Mouse (Mus musculus): ENCODE measurements at regions not wholly inside any gene's neighbourhood (a gene's known extent, or its start where the extent isn't known, plus 50 kb on each side); places are given as distances from the start of the nearest gene placed in this dataset.
A peak's percentile ranks its signal among the peaks of the same experiment; 100 is the strongest.

- H3K27me3 ChIP-seq = no peaks in the 10 kb centered on the region
- H3K4me2 ChIP-seq (replicated peaks) = no peak overlapping the region
- H3K4me1 ChIP-seq = no peaks in the 10 kb centered on the region
- no peak overlapping the region for H3K4me3 ChIP-seq
- H3K9ac ChIP-seq = no peak overlapping the region
- no peaks in the 10 kb centered on the region for H3K36me3 ChIP-seq
- no peak overlapping the region for H3K27ac ChIP-seq
- ATAC-seq (ENCODE audit: low FRiP score, low read depth) = no peak
- no peaks in the 10 kb centered on the region for H3K9me3 ChIP-seq
Measured at GRCm38 (mm10) chr10:15399964-15400363, 682.0 kb upstream of the Gje1 start.

DNA sequence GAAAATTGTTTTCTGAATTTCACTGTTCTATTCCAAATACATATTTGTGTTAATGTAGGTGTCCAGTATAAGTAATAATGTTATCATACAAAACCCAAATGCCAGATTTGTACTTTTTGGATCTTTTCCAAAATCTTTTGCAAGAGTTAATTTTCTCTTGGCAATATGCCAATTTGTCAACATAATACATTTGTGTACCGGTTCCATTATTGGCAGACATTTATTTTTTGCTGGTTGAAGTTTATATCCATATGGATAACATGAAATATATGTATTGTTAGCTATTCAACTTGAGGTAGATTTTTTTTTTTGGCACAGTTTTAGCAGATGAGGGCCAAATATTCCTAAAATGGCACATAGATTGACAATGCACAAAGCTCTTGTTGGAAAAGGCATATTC, 679.1 kb upstream of the Gje1 start:
- no peak for ATAC-seq (ENCODE audit: low FRiP score, low read depth)
- Histone ChIP-seq H3K9ac (no peak overlapping the region), H3K4me2 (replicated peaks) (no peak overlapping the region), H3K9me3 (no peaks in the 10 kb centered on the region), H3K4me3 (no peak overlapping the region), H3K4me1 (no peaks in the 10 kb centered on the region), H3K36me3 (no peaks in the 10 kb centered on the region), H3K27me3 (no peaks in the 10 kb centered on the region), H3K27ac (no peak overlapping the region)
- 31% methylated on average over 1 of the region's 1 CpGs for WGBS

DNA sequence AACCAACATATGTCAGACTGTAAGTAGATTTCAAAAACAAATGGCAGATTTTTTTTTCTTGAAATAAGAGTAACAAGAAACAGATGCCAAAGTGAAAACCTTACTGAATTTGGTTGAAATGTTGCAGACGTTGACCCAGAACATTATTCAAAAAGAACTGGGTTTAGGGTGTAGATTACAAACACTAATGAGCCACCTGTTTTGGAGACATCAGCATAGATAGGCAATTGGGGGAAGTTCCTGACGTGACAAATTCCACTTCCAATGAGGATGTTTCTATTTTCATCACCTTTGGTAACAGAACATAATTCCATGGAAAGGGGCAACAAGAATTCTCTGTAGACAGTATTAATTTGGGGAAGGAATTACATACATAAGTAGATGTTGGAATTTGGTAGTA, 677.3 kb upstream of the Gje1 start:
- Histone ChIP-seq H3K9me3 (no peaks in the 10 kb centered on the region), H3K4me2 (replicated peaks) (no peak overlapping the region), H3K27ac (no peak overlapping the region), H3K9ac (no peak overlapping the region), H3K4me3 (no peak overlapping the region), H3K4me1 (no peaks in the 10 kb centered on the region), H3K36me3 (no peaks in the 10 kb centered on the region), H3K27me3 (no peaks in the 10 kb centered on the region)
- 35% methylated on average over 2 of the region's 2 CpGs for WGBS
- ATAC-seq (ENCODE audit: low FRiP score, low read depth) = no peak

DNA sequence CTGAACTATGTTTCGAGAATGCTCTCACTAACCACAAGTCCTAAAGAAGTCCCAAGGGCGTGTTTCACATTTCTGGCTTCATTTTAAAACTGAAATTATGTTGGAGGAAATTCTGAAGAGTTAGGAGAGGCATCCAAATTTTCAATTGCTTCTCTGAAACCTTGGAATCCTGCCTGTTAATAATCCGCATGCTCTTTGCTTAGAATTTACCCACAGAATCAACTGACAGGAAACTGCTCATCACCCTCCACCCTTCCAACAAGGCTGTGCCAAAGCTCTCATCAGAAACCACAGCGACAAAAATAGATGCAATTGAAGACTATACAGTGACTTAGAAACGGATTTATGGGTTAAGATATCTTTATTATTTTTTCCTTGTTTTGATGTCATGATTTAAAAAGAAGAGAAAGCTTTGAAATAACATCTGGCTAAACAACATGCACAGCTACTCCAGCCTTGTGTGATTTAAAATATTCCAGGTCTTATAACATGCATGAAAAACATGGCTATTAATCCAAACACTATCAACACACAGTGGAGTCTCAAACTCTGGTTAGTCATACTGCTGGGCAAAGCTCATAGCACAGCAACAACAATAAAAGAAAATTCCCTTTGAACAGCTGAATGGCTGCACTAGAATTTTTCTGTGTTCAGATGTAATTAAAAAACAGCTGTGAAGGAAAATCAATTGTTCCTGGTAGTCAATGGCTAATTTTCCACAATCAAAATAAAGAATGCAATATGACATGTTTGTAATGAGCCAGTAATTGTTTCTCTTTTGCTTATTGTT, 674.2 kb upstream of the Gje1 start:
- Histone ChIP-seq H3K9me3 (no peaks in the 10 kb centered on the region), H3K4me2 (replicated peaks) (no peak overlapping the region), H3K9ac (no peak overlapping the region), H3K36me3 (no peaks in the 10 kb centered on the region), H3K27ac (no peak overlapping the region), H3K27me3 (no peaks in the 10 kb centered on the region), H3K4me1 (no peaks in the 10 kb centered on the region), H3K4me3 (no peak overlapping the region)
- WGBS = 53% methylated on average over 5 of the region's 5 CpGs
- ATAC-seq (ENCODE audit: low FRiP score, low read depth) = peak; percentile 28; the same call in 1 of the 2 replicates

DNA sequence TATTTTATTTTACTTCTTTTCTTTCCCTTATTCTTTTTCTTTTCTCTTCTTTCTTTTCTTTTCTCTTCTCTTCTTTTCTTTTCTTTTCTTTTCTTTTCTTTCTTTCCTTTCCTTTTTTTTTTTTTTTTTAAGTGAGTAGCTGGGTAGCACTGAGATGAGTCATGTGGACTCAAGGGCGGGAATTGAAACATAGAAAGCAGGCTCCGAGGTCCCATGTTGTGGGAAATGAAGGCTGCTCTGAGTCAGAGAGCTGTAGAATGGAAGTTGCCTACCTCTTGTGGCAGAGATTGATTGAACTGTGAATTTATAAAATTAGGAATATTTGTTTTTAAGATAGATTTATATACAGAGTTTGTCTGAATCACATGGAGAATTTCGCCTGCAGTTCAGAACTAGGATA, 655.6 kb upstream of the Gje1 start:
- WGBS = 87% methylated on average over 3 of the region's 3 CpGs
- no peak overlapping the region for H3K9ac ChIP-seq
- no peak overlapping the region for H3K27ac ChIP-seq
- no peak overlapping the region for H3K4me3 ChIP-seq
- no peaks in the 10 kb centered on the region for H3K36me3 ChIP-seq
- no peak overlapping the region for H3K4me2 ChIP-seq (replicated peaks)
- H3K27me3 ChIP-seq = no peaks in the 10 kb centered on the region
- H3K9me3 ChIP-seq = no peaks in the 10 kb centered on the region
- no peak for ATAC-seq (ENCODE audit: low FRiP score, low read depth)
- no peaks in the 10 kb centered on the region for H3K4me1 ChIP-seq

Measured in limb, embryonic 13.5 days (tissue).